12 mouse cellular contexts compared by ENCODE assay signal in genomic region chr12:104057050-104057449, GRCm38 (mm10). TPM values are rescaled to one million over a fixed set of nuclear protein-coding genes. Genes with fewer than 3 reads are reported as not detected.
DNase-seq lines count a peak whose midpoint lies in the region; ATAC-seq lines count a peak whose summit lies in the region.
"Had no signal": no experiment of that assay in that cellular context is flagged by ENCODE, and none has a peak within 500 bp of the region (broad histone marks: within the 10 kb centered on the region; RNA-seq: fewer than 3 reads in every experiment).

No protein-coding gene starts in this region.

- WGBS in heart, embryonic 10.5 days, result 26% methylated on average over 4 of the region's 4 CpGs
- WGBS in midbrain, embryonic 16.5 days, result 63% methylated on average over 4 of the region's 4 CpGs

- DNase-seq in heart, adult 18-20 months, result peak; percentile 30 to 35
- DNase-seq in heart, embryonic 10.5 days (ENCODE audit: low spot score), result no peak
- peak; percentile 41 to 57 for DNase-seq in spleen, postnatal 36 days (ENCODE audit: low spot score in 2 of 2)
- no peak for DNase-seq in spleen, postnatal 14 days (ENCODE audit: low spot score in 2 of 2)
- DNase-seq in telencephalon, adult 2 months (ENCODE audit: low read depth, low spot score), result peak; percentile 80
- no peak for DNase-seq in kidney, adult 18-20 months

- no peak overlapping the region for H3K4me3 ChIP-seq in heart, embryonic 10.5 days
- no peak overlapping the region for H3K4me3 ChIP-seq in midbrain, embryonic 16.5 days (ENCODE audit: low read depth, low read length)
- H3K4me3 ChIP-seq: embryonic facial prominence, embryonic 12.5 days had no signal

- H3K4me2 ChIP-seq in midbrain, embryonic 16.5 days (ENCODE audit: low read length), result no peak overlapping the region
- H3K4me2 ChIP-seq: embryonic facial prominence, embryonic 12.5 days had no signal

- ATAC-seq in inflammation-experienced regulatory T-cells, adult 6 months, result peak; percentile 72
- ATAC-seq in midbrain, embryonic 16.5 days, result no peak
- ATAC-seq: Patski had no signal

- no peaks in the 10 kb centered on the region for H3K36me3 ChIP-seq in heart, embryonic 10.5 days
- H3K36me3 ChIP-seq in midbrain, embryonic 16.5 days (ENCODE audit: control insufficient read depth, insufficient read depth, low read length), result no peaks in the 10 kb centered on the region
- H3K36me3 ChIP-seq: embryonic facial prominence, embryonic 12.5 days had no signal

- no peak overlapping the region for H3K9ac ChIP-seq in midbrain, embryonic 16.5 days (ENCODE audit: low read depth, low read length)
- H3K9ac ChIP-seq: embryonic facial prominence, embryonic 12.5 days had no signal

- H3K27ac ChIP-seq in heart, embryonic 10.5 days, result no peak overlapping the region
- H3K27ac ChIP-seq in midbrain, embryonic 16.5 days (ENCODE audit: low read length), result no peak overlapping the region
- H3K27ac ChIP-seq: embryonic facial prominence, embryonic 12.5 days had no signal

- peaks cover 6% of the 10 kb centered on the region for H3K4me1 ChIP-seq in heart, embryonic 10.5 days
- H3K4me1 ChIP-seq in midbrain, embryonic 16.5 days (ENCODE audit: control insufficient read depth, insufficient read depth, low read length), result no peaks in the 10 kb centered on the region
- H3K4me1 ChIP-seq: embryonic facial prominence, embryonic 12.5 days had no signal

- H3K27me3 ChIP-seq in heart, embryonic 10.5 days (ENCODE audit: insufficient read depth, poor library complexity, severe bottlenecking), result peaks cover 19% of the 10 kb centered on the region; the same call in 1 of the 2 replicates
- no peaks in the 10 kb centered on the region for H3K27me3 ChIP-seq in midbrain, embryonic 16.5 days (ENCODE audit: control insufficient read depth, insufficient read depth, low read depth, low read length)
- H3K27me3 ChIP-seq: embryonic facial prominence, embryonic 12.5 days; Patski had no signal

- H3K9me3 ChIP-seq in heart, embryonic 10.5 days, result no peaks in the 10 kb centered on the region
- H3K9me3 ChIP-seq in midbrain, embryonic 16.5 days (replicated peaks; ENCODE audit: control insufficient read depth, low read length, poor library complexity, severe bottlenecking), result no peaks in the 10 kb centered on the region
- H3K9me3 ChIP-seq: embryonic facial prominence, embryonic 12.5 days had no signal

RNA-seq across cellular contexts. Expression of gene Serpina12, which starts 12.8 kb away (rescaled TPM):
- total RNA-seq in heart, adult 18-20 months (2021), result under 1 TPM in 1 of 2 experiments, not detected in 1; 0.10 TPM
- not detected in 2 replicates for polyA plus RNA-seq in heart, embryonic 10.5 days (2016; fragmentation: Nextera tagmentation; extraction: Ambion mirVana)
- polyA plus RNA-seq in inflammation-experienced regulatory T-cells, adult 6 months (2017; shearing (Covaris generic)), result under 1 TPM in 2 of 3 experiments, not detected in 1; 0.09 to 0.25 TPM
- not detected in 2 replicates for polyA plus RNA-seq in midbrain, embryonic 16.5 days (2015; fragmentation: Nextera tagmentation; extraction: Ambion mirVana)
- polyA plus RNA-seq: embryonic facial prominence, embryonic 12.5 days; Patski had no signal

RNA-seq across cellular contexts. Expression of gene Serpina9, which starts 43.5 kb away (rescaled TPM):
- total RNA-seq in heart, adult 18-20 months (2021), result under 1 TPM in 1 of 2 experiments, not detected in 1; 0.10 TPM
- 0.18 TPM in 1 of 2 replicates, not detected in the other for polyA plus RNA-seq in heart, embryonic 10.5 days (2016; fragmentation: Nextera tagmentation; extraction: Ambion mirVana)
- polyA plus RNA-seq in inflammation-experienced regulatory T-cells, adult 6 months (2017; shearing (Covaris generic)), result 10 to 100 TPM in 2 of 3 experiments, 1 to 10 TPM in 1; 5.2 to 13.1 (median 10.3) TPM
- 0.05 TPM in 1 of 2 replicates, not detected in the other for polyA plus RNA-seq in midbrain, embryonic 16.5 days (2015; fragmentation: Nextera tagmentation; extraction: Ambion mirVana)
- total RNA-seq: megakaryocyte-erythroid progenitor cell, adult 5-6 weeks had no signal

RNA-seq across cellular contexts. Expression of gene Serpina5, which starts 43.9 kb away (rescaled TPM):
- not detected for total RNA-seq in heart, adult 18-20 months (2021)
- 0.10 TPM in 1 of 2 replicates, not detected in the other for polyA plus RNA-seq in heart, embryonic 10.5 days (2016; fragmentation: Nextera tagmentation; extraction: Ambion mirVana)
- polyA plus RNA-seq in inflammation-experienced regulatory T-cells, adult 6 months (2017; shearing (Covaris generic)), result not detected
- polyA plus RNA-seq in midbrain, embryonic 16.5 days (2015; fragmentation: Nextera tagmentation; extraction: Ambion mirVana), result not detected in 2 replicates
- total RNA-seq: megakaryocyte-erythroid progenitor cell, adult 5-6 weeks had no signal
- polyA plus RNA-seq: embryonic facial prominence, embryonic 12.5 days; large intestine, adult 2 months had no signal

RNA-seq across cellular contexts. Expression of gene Serpina3a, which starts 55.5 kb away (rescaled TPM):
- not detected for total RNA-seq in heart, adult 18-20 months (2021)
- polyA plus RNA-seq in heart, embryonic 10.5 days (2016; fragmentation: Nextera tagmentation; extraction: Ambion mirVana), result not detected in 2 replicates
- polyA plus RNA-seq in inflammation-experienced regulatory T-cells, adult 6 months (2017; shearing (Covaris generic)), result not detected
- not detected in 2 replicates for polyA plus RNA-seq in midbrain, embryonic 16.5 days (2015; fragmentation: Nextera tagmentation; extraction: Ambion mirVana)
- total RNA-seq: megakaryocyte-erythroid progenitor cell, adult 5-6 weeks had no signal
- polyA plus RNA-seq: embryonic facial prominence, embryonic 12.5 days; large intestine, adult 2 months; Patski had no signal

Comparison
In these comparisons a context has a peak if more than half of its experiments do, and no peak if none do; other contexts are left out.
1. DNase-seq: peak in heart, adult 18-20 months (2 of 2), spleen, postnatal 36 days (2 of 2) and telencephalon, adult 2 months (single experiment); none in heart, embryonic 10.5 days (single experiment), spleen, postnatal 14 days (0 of 2) and kidney, adult 18-20 months (single experiment).